8 mouse cellular contexts compared by ENCODE assay signal in genomic region chr10:70439676-70440521, GRCm38 (mm10). TPM values are rescaled to one million over a fixed set of nuclear protein-coding genes. Genes with fewer than 3 reads are reported as not detected.
DNase-seq lines count a peak whose midpoint lies in the region; ATAC-seq lines count a peak whose summit lies in the region.

TSS of gene Fam13c (plus strand) at chr10:70440481.

- DNase-seq in ES-CJ7 (ENCODE audit: low read depth, low spot score), result peak; percentile 43
- DNase-seq in adrenal gland, postnatal 10 days, result peak; percentile 46
- DNase-seq in hindbrain, embryonic 10.5 days (ENCODE audit: low spot score), result peak; percentile 58
- peak; percentile 48 to 64 for DNase-seq in layer of hippocampus, postnatal 36 days
- no peak for DNase-seq in T-cell, adult 2 months (ENCODE audit: low spot score)

- H3K27ac ChIP-seq in embryonic facial prominence, embryonic 13.5 days, result peak within 1 kb of the TSS; percentile 89
- peak within 1 kb of the TSS; percentile 94 for H3K27ac ChIP-seq in hindbrain, embryonic 10.5 days
- peak within 1 kb of the TSS; percentile 90 for H3K27ac ChIP-seq in midbrain, embryonic 12.5 days (replicated peaks)

- H3K9ac ChIP-seq in embryonic facial prominence, embryonic 13.5 days, result peak within 1 kb of the TSS; percentile 81
- peak within 1 kb of the TSS; percentile 77 for H3K9ac ChIP-seq in midbrain, embryonic 12.5 days (replicated peaks)

- peaks cover 19% of the 10 kb centered on the region for H3K4me1 ChIP-seq in embryonic facial prominence, embryonic 13.5 days
- peaks cover 45% of the 10 kb centered on the region for H3K4me1 ChIP-seq in hindbrain, embryonic 10.5 days (replicated peaks)
- peaks cover 24% of the 10 kb centered on the region for H3K4me1 ChIP-seq in midbrain, embryonic 12.5 days

- H3K27me3 ChIP-seq in embryonic facial prominence, embryonic 13.5 days, result no peaks in the 10 kb centered on the region
- H3K27me3 ChIP-seq in hindbrain, embryonic 10.5 days (ENCODE audit: insufficient read depth, poor library complexity, severe bottlenecking), result no peaks in the 10 kb centered on the region
- H3K27me3 ChIP-seq in midbrain, embryonic 12.5 days, result no peaks in the 10 kb centered on the region

- H3K4me2 ChIP-seq in embryonic facial prominence, embryonic 13.5 days, result peak within 1 kb of the TSS; percentile 81
- H3K4me2 ChIP-seq in midbrain, embryonic 12.5 days (replicated peaks), result peak within 1 kb of the TSS; percentile 81

- WGBS in embryonic facial prominence, embryonic 13.5 days, result 10% methylated on average over 24 of the region's 24 CpGs
- 8% methylated on average over 24 of the region's 24 CpGs for WGBS in hindbrain, embryonic 10.5 days
- 7% methylated on average over 24 of the region's 24 CpGs for WGBS in midbrain, embryonic 12.5 days

- no peak for ATAC-seq in embryonic facial prominence, embryonic 13.5 days (ENCODE audit: insufficient number of reproducible peaks, insufficient read depth, low FRiP score, low TSS enrichment, low read depth)
- ATAC-seq in midbrain, embryonic 12.5 days (ENCODE audit: low FRiP score, low read depth), result peak; percentile 56
- ATAC-seq in activated CD4-positive, CD25-positive, alpha-beta regulatory T cell, adult 4 months, result no peak

- H3K4me3 ChIP-seq in embryonic facial prominence, embryonic 13.5 days, result peak within 1 kb of the TSS; percentile 71
- peak within 1 kb of the TSS; percentile 70 for H3K4me3 ChIP-seq in hindbrain, embryonic 10.5 days
- H3K4me3 ChIP-seq in midbrain, embryonic 12.5 days, result peak within 1 kb of the TSS; percentile 52

- no peaks in the 10 kb centered on the region for H3K9me3 ChIP-seq in embryonic facial prominence, embryonic 13.5 days
- H3K9me3 ChIP-seq in hindbrain, embryonic 10.5 days, result no peaks in the 10 kb centered on the region
- no peaks in the 10 kb centered on the region for H3K9me3 ChIP-seq in midbrain, embryonic 12.5 days

- H3K36me3 ChIP-seq in embryonic facial prominence, embryonic 13.5 days, result no peaks in the 10 kb centered on the region
- no peaks in the 10 kb centered on the region for H3K36me3 ChIP-seq in hindbrain, embryonic 10.5 days
- 0 out of 2 replicates have a peak, but pooled peaks cover 3% of the 10 kb centered on the region for H3K36me3 ChIP-seq in midbrain, embryonic 12.5 days

RNA-seq across cellular contexts. Expression of gene Fam13c, which starts in this region (rescaled TPM):
- 10 to 100 TPM; 13.2 to 16.2 TPM for total RNA-seq in adrenal gland, postnatal 10 days (2021)
- 15.0 and 16.1 TPM in 2 replicates for polyA plus RNA-seq in embryonic facial prominence, embryonic 13.5 days (2015; fragmentation: Nextera tagmentation; extraction: Ambion mirVana)
- 9.6 and 13.7 TPM in 2 replicates for polyA plus RNA-seq in hindbrain, embryonic 10.5 days (2016; fragmentation: Nextera tagmentation; extraction: Ambion mirVana)
- 10 to 100 TPM; 88.2 to 88.8 TPM for total RNA-seq in layer of hippocampus, postnatal 36 days (2021)
- polyA plus RNA-seq in midbrain, embryonic 12.5 days (2016; fragmentation: Nextera tagmentation; extraction: Ambion mirVana), result 23.9 and 24.4 TPM in 2 replicates
- not detected for polyA plus RNA-seq in activated CD4-positive, CD25-positive, alpha-beta regulatory T cell, adult 4 months (2017; shearing (Covaris generic))

Comparison
In these comparisons a context has a peak if more than half of its experiments do, and no peak if none do; other contexts are left out.
1. RNA of gene Fam13c (total RNA-seq): 88.2 to 88.8 TPM in layer of hippocampus, postnatal 36 days; 13.2 to 16.2 TPM in adrenal gland, postnatal 10 days; every median in the first group is over 4 times any median in the second.
2. RNA of gene Fam13c (polyA plus RNA-seq): 23.9 to 24.4 TPM in midbrain, embryonic 12.5 days, 15.0 to 16.1 TPM in embryonic facial prominence, embryonic 13.5 days and 9.6 to 13.7 TPM in hindbrain, embryonic 10.5 days; not detected in activated CD4-positive, CD25-positive, alpha-beta regulatory T cell, adult 4 months; every median in the first group is over 10 times any median in the second.
3. Peak in every context shown above with its lines, with median percentiles within 50 percentile points of each other: H3K27ac ChIP-seq and H3K4me3 ChIP-seq.